Mouse (Mus musculus) limb, embryonic 13.5 days (tissue): ENCODE measurements around the gene Coq10a. TPM values are rescaled to one million over a fixed set of nuclear protein-coding genes. Genes with fewer than 3 reads are reported as not detected.

ENCODE experiments used
- ATAC-seq: fragments of 200-750 bp; cut with Nextera tagmentation; 2 replicates; pipeline ENCODE4 v1.8.0; 2017; ENCODE audit warnings: low read depth, moderate number of reproducible peaks, moderate TSS enrichment; ENCODE audit not compliant: low FRiP score
- H3K27ac ChIP-seq: fragments of 300-500 bp; sonication (generic); 2 replicates; pipeline ENCODE4 v1.5.1; 2015; ENCODE audit warnings: inconsistent platforms, mild to moderate bottlenecking, moderate library complexity
- H3K27me3 ChIP-seq: fragments of 300-500 bp; sonication (generic); 2 replicates; pipeline ENCODE4 v1.6.1; 2015; ENCODE audit warnings: mild to moderate bottlenecking, inconsistent platforms
- H3K36me3 ChIP-seq: fragments of 300-500 bp; sonication (generic); 2 replicates; pipeline ENCODE4 v1.6.1; 2015; ENCODE audit warnings: inconsistent platforms, mild to moderate bottlenecking, moderate library complexity
- H3K4me1 ChIP-seq: fragments of 300-500 bp; sonication (generic); 2 replicates; pipeline ENCODE4 v1.6.1; 2015; ENCODE audit warnings: inconsistent platforms
- H3K4me2 ChIP-seq: fragments of 300-500 bp; sonication (generic); replicated peaks from 2 replicates; pipeline ENCODE4 v1.6.1; 2015; ENCODE audit warnings: inconsistent platforms, mild to moderate bottlenecking, moderate library complexity
- H3K4me3 ChIP-seq: fragments of 300-500 bp; sonication (generic); 2 replicates; pipeline ENCODE4 v1.5.1; 2015; ENCODE audit warnings: moderate library complexity, mild to moderate bottlenecking, inconsistent platforms
- H3K9ac ChIP-seq: fragments of 300-500 bp; sonication (generic); 2 replicates; pipeline ENCODE4 v1.6.1; 2015; ENCODE audit warnings: mild to moderate bottlenecking, inconsistent platforms
- H3K9me3 ChIP-seq: fragments of 300-500 bp; sonication (generic); 2 replicates; pipeline ENCODE4 v1.6.1; 2016; ENCODE audit warnings: inconsistent platforms
- WGBS: fragments of 180-500 bp; shearing (Covaris S2); methylation state at CpG from one replicate; pipeline ENCODE4 v1.1.7; 2015; 5-methylcytosine and 5-hydroxymethylcytosine counted together
- microRNA-seq: library from miRNA; unstranded; fragments of <30 nt; microRNA quantifications from one replicate; pipeline ENCODE4, GENCODE M21; 2016
- polyA plus RNA-seq: library from polyadenylated mRNA; unstranded; fragments of >200 nt; fragmentation: Nextera tagmentation; extraction: Ambion mirVana; gene quantifications from 2 replicates; pipeline ENCODE4 v1.2.1, GENCODE M21; 2015

Gene Coq10a
- polyA plus RNA-seq, 1 experiment from 2014 or later = 14.8 TPM

- WGBS = 94% methylated on average over 8 of the region's 8 CpGs
- peaks cover 90% of the 10 kb centered on the region for H3K36me3 ChIP-seq
- ATAC-seq = no peak
- H3K27ac ChIP-seq = no peak overlapping the region
- H3K9ac ChIP-seq = no peak overlapping the region
- no peaks in the 10 kb centered on the region for H3K4me1 ChIP-seq
- no peaks in the 10 kb centered on the region for H3K9me3 ChIP-seq
- no peak overlapping the region for H3K4me3 ChIP-seq
- no peak overlapping the region for H3K4me2 ChIP-seq
- no peaks in the 10 kb centered on the region for H3K27me3 ChIP-seq
These were observed 53.2 kb downstream of the Coq10a start for GRCm38 (mm10) chr10:128315578-128315977.

Small RNA genes lying within 50 kb of the gene (microRNA-seq; reads per million reads assigned to microRNA genes)
- not detected for gene Gm25361
- not detected for gene Gm26308
- not detected for gene Mir6914
- 1.9 reads per million, percentile 3 among the genes with 10 or more reads in this experiment for gene Mir6915

Other genes starting within 250 kb of the Coq10a start
- 39.0 and 40.6 TPM in 2 replicates for gene Rbms2, start 188.7 kb downstream of the Coq10a start, polyA plus RNA-seq
- 1.8 and 2.5 TPM in 2 replicates for gene Gls2, start 174.5 kb downstream of the Coq10a start, polyA plus RNA-seq
- gene Spryd4, start 157.2 kb downstream of the Coq10a start, polyA plus RNA-seq = 34.5 and 35.2 TPM in 2 replicates
- 0.45 and 0.57 TPM in 2 replicates for gene Mip, start 143.2 kb downstream of the Coq10a start, polyA plus RNA-seq
- gene Timeless, start 136.9 kb downstream of the Coq10a start, polyA plus RNA-seq = 75.7 and 76.4 TPM in 2 replicates
- 0.27 and 0.63 TPM in 2 replicates for gene Apon, start 114.9 kb downstream of the Coq10a start, polyA plus RNA-seq
- not detected in 2 replicates for gene Apof, start 100.3 kb downstream of the Coq10a start, polyA plus RNA-seq
- gene Stat2, start 98.4 kb downstream of the Coq10a start, polyA plus RNA-seq = 14.6 and 16.6 TPM in 2 replicates
- gene Il23a, start 70.2 kb downstream of the Coq10a start, polyA plus RNA-seq = 0.18 TPM in 1 of 2 replicates, not detected in the other
- 33.6 and 35.2 TPM in 2 replicates for gene Pan2, start 65.7 kb downstream of the Coq10a start, polyA plus RNA-seq
- gene Cnpy2, start 46.5 kb downstream of the Coq10a start, polyA plus RNA-seq = 390 and 394 TPM in 2 replicates
- gene Cs, start 31.3 kb downstream of the Coq10a start, polyA plus RNA-seq = 167 and 176 TPM in 2 replicates
- gene Ankrd52, start 8.1 kb upstream of the Coq10a start, polyA plus RNA-seq = 11.7 and 12.9 TPM in 2 replicates
- 0.28 and 0.38 TPM in 2 replicates for gene Slc39a5, start 32.2 kb upstream of the Coq10a start, polyA plus RNA-seq
- 60.6 and 61.4 TPM in 2 replicates for gene Nabp2, start 42.5 kb upstream of the Coq10a start, polyA plus RNA-seq
- 42.3 and 43.3 TPM in 2 replicates for gene Rnf41, start 42.7 kb upstream of the Coq10a start, polyA plus RNA-seq
- gene Smarcc2, start 90.3 kb upstream of the Coq10a start, polyA plus RNA-seq = 96.6 and 110 TPM in 2 replicates
- gene Myl6, start 125.1 kb upstream of the Coq10a start, polyA plus RNA-seq = 1,077 and 1,101 TPM in 2 replicates
- 4.7 and 5.0 TPM in 2 replicates for gene Myl6b, start 129.7 kb upstream of the Coq10a start, polyA plus RNA-seq
- 24.0 and 28.0 TPM in 2 replicates for gene Esyt1, start 156.9 kb upstream of the Coq10a start, polyA plus RNA-seq
- gene Zc3h10, start 178.8 kb upstream of the Coq10a start, polyA plus RNA-seq = 16.4 and 17.3 TPM in 2 replicates
- gene Rpl41, start 180.3 kb upstream of the Coq10a start, polyA plus RNA-seq = 3,677 and 3,933 TPM in 2 replicates
- gene Pa2g4, start 197.0 kb upstream of the Coq10a start, polyA plus RNA-seq = 198 and 200 TPM in 2 replicates
- gene Erbb3, start 220.7 kb upstream of the Coq10a start, polyA plus RNA-seq = 14.5 and 17.5 TPM in 2 replicates